Mouse (Mus musculus) liver, postnatal 0 days (tissue): Measurements from ENCODE around the gene Cox11.

Source experiments
- CTCF ChIP-seq: sonication (generic); IDR thresholded peaks from 2 replicates; pipeline ENCODE4 v1.5.1; 2016; ENCODE audit warnings: antibody characterized with exemption, low read depth
- EP300 ChIP-seq: IDR thresholded peaks from 2 replicates; pipeline ENCODE4 v1.6.1; 2016; ENCODE audit warnings: antibody characterized with exemption, low read depth, mild to moderate bottlenecking

GRCm38 (mm10) chr11:90665161-90665560, 27.2 kb downstream of the Cox11 start:
- TF ChIP-seq CTCF, result no peak
- TF ChIP-seq EP300, result no peak
